Mouse (Mus musculus) midbrain, embryonic 10.5 days (tissue): Measurements from ENCODE around the gene Dclk3. TPM values are rescaled to one million over a fixed set of nuclear protein-coding genes. Genes with fewer than 3 reads are reported as not detected.

ENCODE experiments used
- DNase-seq: peaks from one replicate; pipeline ENCODE4 v3.0.0-alpha.2; 2017; ENCODE audit warnings: low spot score
- H3K27ac ChIP-seq: fragments of 300-500 bp; sonication (generic); replicated peaks from 2 replicates; pipeline ENCODE4 v1.5.1; 2016; ENCODE audit warnings: mild to moderate bottlenecking
- H3K27me3 ChIP-seq: fragments of 300-500 bp; sonication (generic); 2 replicates; pipeline ENCODE4 v1.6.1; 2016; ENCODE audit warnings: low read depth, mild to moderate bottlenecking; ENCODE audit not compliant: poor library complexity, severe bottlenecking
- H3K36me3 ChIP-seq: fragments of 300-500 bp; sonication (generic); 2 replicates; pipeline ENCODE4 v1.6.1; 2016; ENCODE audit warnings: mild to moderate bottlenecking, moderate library complexity
- H3K4me1 ChIP-seq: fragments of 300-500 bp; sonication (generic); 2 replicates; pipeline ENCODE4 v1.6.1; 2016
- H3K4me3 ChIP-seq: fragments of 300-500 bp; sonication (generic); 2 replicates; pipeline ENCODE4 v1.5.1; 2016; ENCODE audit warnings: mild to moderate bottlenecking, moderate library complexity
- H3K9me3 ChIP-seq: fragments of 300-500 bp; sonication (generic); replicated peaks from 2 replicates; pipeline ENCODE4 v1.6.1; 2016; ENCODE audit warnings: mild to moderate bottlenecking
- WGBS: fragments of 180-500 bp; shearing (Covaris S2); methylation state at CpG from one replicate; pipeline ENCODE4 v1.1.7; 2016; 5-methylcytosine and 5-hydroxymethylcytosine counted together
- polyA plus RNA-seq: library from polyadenylated mRNA; unstranded; fragments of >200 nt; fragmentation: Nextera tagmentation; extraction: Ambion mirVana; gene quantifications from 2 replicates; pipeline ENCODE4 v1.2.1, GENCODE M21; 2016

Gene Dclk3
- 0.15 and 0.21 TPM in 2 replicates for polyA plus RNA-seq

DNA sequence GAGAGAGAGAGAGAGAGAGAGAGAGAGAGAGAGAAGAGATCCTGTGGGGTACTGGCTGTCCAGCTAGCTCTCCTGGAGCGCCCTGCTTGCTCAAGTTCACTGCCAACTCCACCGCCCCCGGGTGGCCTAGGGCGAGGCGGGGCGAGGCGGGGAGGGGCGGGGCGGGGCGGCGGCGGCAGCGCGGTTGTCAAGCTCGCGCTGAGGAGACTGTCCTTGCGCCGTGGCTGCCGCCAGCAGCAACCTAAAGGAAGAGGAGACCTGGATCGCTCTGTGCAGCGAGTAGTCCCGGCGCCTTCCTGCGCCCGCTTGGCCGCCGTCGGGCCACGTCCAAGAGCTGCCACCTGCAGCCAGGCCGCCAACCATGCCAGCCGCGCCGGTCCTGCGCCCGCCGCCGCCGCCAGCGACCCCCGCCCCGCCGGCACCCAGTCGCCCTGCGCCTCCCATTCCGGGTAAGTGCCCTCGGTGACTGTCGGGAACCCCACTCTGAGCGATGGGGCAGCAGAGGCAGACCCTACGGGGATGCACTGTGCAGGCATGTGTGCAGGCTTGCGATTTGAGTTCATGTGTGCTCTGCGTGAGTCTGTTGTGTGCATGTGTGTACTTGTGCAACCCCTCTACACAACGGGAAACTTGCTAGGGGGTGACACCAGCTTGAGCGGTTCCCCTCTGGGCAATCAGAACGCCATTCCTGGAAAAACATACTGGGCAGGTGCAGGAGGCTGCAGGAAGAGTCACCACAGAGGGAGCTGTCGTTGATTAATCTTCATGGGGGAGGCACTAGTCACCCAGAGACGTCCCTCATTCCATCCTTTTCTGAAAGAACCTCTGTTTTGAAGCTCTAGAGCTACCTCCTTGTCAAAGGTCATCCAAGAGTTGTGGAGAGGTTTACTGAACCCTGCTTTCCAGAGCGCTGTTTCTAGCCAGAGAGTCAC is at the start of gene Dclk3:
Gene Dclk3, plus strand, starts transcription at position 178 of the 932 bp plus-strand sequence.
- Histone ChIP-seq H3K4me1 (peaks cover 12% of the 10 kb centered on the region), H3K36me3 (no peaks in the 10 kb centered on the region), H3K9me3 (no peaks in the 10 kb centered on the region), H3K27me3 (peaks cover 48% of the 10 kb centered on the region), H3K4me3 (peak within 1 kb of the TSS; percentile 63), H3K27ac (peak within 1 kb of the TSS; percentile 38; the same call in 1 of the 2 replicates)
- peak; percentile 32 for DNase-seq
- 5% methylated on average over 50 of the region's 57 CpGs for WGBS

DNA sequence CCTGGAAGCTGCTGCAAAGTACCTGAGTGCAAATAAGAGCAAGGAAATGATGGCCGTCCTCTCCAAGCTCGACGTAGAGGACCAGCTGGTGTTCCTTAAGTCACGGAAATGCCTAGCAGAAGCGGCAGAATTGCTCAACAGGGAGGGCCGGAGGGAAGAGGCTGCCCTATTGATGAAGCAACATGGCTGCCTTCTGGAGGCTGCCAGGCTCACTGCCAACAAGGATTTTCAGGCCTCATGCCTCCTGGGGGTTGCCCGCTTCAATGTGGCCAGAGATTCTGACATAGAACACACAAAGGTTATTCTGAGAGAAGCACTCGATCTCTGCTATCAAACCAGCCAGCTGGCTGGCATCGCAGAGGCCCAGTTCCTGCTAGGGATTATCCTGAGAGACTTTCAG is 48.9 kb upstream of the Dclk3 start:
- Histone ChIP-seq H3K36me3 (no peaks in the 10 kb centered on the region), H3K9me3 (no peaks in the 10 kb centered on the region), H3K27me3 (no peaks in the 10 kb centered on the region), H3K4me3 (no peak overlapping the region), H3K4me1 (no peaks in the 10 kb centered on the region), H3K27ac (no peak overlapping the region)
- 91% methylated on average over 9 of the region's 9 CpGs for WGBS
- DNase-seq: no peak

DNA sequence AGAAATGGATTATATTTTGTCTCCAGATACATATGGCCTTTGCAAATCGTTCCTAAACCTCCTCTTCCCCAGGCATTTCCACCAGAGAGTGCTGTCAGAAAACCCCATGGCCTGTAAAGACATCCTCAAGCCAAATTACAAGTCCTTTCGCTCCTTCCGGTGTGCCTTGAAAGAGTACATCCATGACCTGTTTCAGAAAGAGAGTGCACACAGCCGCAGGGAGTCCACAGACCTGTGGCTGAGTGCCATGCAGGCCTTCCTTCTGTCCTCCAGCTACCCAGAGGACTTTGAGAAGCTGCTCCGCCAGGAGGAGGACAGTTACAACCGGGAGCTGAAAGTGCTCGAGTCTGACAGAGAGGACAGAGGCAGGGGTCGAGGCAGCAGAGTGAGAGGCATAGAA is 47.8 kb upstream of the Dclk3 start:
- 87% methylated on average over 8 of the region's 8 CpGs for WGBS
- no peaks in the 10 kb centered on the region for H3K4me1 ChIP-seq

DNA sequence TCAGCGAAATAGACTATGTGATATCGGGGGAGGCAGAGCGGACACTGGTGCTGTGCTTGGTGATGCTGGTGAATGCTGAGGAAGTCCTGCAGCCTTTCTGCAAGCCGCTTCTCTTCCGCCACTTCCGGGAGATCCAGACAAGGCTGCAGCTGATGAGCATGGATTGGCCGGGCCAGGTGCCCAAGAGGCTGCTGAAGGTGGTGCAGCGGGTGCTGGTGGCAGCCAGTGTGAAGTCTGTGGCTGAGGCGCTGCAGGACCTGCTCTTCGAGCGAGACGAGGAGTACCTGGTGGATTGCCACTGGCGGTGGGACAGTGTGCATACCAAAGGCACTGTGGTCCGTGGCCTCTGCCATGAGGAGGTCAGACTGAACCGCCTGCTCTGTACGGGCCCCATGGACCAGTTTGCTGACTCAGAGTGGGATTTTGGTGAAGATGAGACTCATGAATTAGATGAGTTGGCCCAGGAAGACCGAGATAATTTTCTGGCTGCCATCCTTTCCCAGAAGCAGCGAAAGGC is 46.9 kb upstream of the Dclk3 start:
- H3K9me3 ChIP-seq: no peaks in the 10 kb centered on the region
- H3K4me3 ChIP-seq: no peak overlapping the region
- no peak for DNase-seq
- H3K27me3 ChIP-seq: no peaks in the 10 kb centered on the region
- H3K4me1 ChIP-seq: no peaks in the 10 kb centered on the region
- H3K36me3 ChIP-seq: no peaks in the 10 kb centered on the region
- WGBS: 88% methylated on average over 18 of the region's 18 CpGs
- H3K27ac ChIP-seq: no peak overlapping the region

More for the DNA sequence above, 47.8 kb upstream of the Dclk3 start:
- H3K9me3 ChIP-seq: no peaks in the 10 kb centered on the region
- no peak for DNase-seq
- H3K27me3 ChIP-seq: no peaks in the 10 kb centered on the region
- no peak overlapping the region for H3K27ac ChIP-seq
- H3K4me3 ChIP-seq: no peak overlapping the region
- no peaks in the 10 kb centered on the region for H3K36me3 ChIP-seq

DNA sequence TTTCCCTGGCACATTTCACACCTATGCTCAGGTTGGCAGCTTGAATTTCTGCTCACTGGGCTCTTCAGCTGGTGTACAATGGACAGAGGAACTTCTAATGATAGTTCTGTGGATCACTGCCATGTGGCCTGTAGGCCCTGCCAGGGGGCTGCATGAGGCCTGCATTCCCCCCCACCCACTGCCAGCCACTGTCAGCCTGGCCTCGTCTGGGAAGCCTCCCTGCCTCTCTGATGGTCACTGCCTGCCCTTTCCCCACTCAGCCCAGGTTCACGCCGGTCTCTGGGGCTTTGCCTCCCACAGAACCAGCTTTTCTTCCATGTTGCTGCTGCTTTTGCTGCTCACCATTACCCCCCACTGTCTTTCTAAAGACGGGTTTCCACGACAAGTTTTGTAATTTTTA is 43.6 kb upstream of the Dclk3 start:
- Histone ChIP-seq H3K4me3 (no peak overlapping the region), H3K27ac (no peak overlapping the region)

DNA sequence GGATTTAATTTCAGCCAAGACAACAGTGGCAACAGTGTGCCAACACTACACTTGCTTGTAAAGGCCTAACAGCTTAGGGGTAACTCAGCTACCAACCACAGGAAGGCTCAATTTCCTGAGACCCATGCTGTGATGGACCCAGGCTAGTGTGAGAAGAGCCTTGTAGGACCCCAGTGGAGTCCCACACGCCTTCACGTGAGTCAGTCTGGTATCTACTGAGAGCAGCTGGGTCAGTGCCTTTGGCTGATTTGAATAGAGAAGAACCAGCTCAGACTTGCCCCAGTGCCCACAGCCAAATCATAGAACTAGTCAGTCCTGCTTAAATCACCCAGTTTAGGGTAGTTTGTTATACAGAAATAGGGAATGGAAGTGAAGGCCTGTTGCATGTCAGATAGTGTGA is 40.8 kb upstream of the Dclk3 start:
- DNase-seq: no peak
- no peaks in the 10 kb centered on the region for H3K4me1 ChIP-seq
- no peaks in the 10 kb centered on the region for H3K36me3 ChIP-seq
- H3K27me3 ChIP-seq: no peaks in the 10 kb centered on the region
- WGBS: 75% methylated on average over 2 of the region's 2 CpGs
- no peak overlapping the region for H3K4me3 ChIP-seq
- H3K27ac ChIP-seq: no peak overlapping the region
- no peaks in the 10 kb centered on the region for H3K9me3 ChIP-seq

More for the DNA sequence above, 43.6 kb upstream of the Dclk3 start:
- WGBS: 81% methylated on average over 5 of the region's 5 CpGs
- no peaks in the 10 kb centered on the region for H3K36me3 ChIP-seq
- no peaks in the 10 kb centered on the region for H3K4me1 ChIP-seq
- no peaks in the 10 kb centered on the region for H3K27me3 ChIP-seq
- no peak for DNase-seq
- H3K9me3 ChIP-seq: no peaks in the 10 kb centered on the region

DNA sequence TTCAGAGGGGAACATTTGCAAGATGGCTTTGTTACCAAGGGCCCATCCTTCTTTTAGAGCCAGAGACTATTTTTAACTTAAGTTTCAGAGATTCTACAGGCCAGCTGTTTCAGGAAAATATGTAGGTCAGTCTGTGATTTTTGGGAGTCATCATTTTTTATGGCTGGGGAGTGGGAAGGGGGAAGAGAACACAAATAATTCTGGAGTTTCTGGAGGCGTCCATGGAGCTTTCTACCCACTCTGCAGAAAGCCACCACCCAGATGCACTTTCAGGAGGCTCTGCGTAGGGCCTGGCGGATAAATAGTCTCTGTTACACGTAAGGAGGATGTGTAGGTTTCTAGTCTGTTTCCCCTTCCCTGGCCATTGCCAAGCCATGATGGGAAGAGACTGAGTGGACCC is 38.8 kb upstream of the Dclk3 start:
- Histone ChIP-seq H3K4me3 (no peak overlapping the region), H3K27ac (no peak overlapping the region), H3K36me3 (no peaks in the 10 kb centered on the region), H3K4me1 (no peaks in the 10 kb centered on the region), H3K9me3 (no peaks in the 10 kb centered on the region), H3K27me3 (no peaks in the 10 kb centered on the region)
- 89% methylated on average over 4 of the region's 4 CpGs for WGBS
- DNase-seq: no peak

DNA sequence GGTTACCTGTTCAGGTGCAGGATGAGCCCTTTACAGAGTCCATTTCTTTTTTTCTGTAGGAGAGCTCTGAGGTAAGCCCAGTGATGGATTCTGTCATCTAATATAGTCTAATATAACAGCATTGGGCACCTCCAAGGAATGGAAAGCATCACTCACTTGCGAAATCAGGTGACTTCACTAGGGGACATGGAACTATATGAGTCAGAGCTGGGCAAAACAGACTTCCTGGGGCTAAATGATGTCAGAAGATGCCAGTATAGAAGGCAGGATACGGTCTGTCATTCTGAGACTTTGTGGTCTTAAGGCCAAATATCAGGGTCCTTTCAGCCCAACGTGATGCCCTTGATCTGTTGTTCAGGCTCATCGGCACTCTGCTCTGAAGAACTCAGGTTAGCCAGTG is 35.7 kb upstream of the Dclk3 start:
- H3K27me3 ChIP-seq: no peaks in the 10 kb centered on the region
- 93% methylated on average over 4 of the region's 4 CpGs for WGBS
- H3K4me3 ChIP-seq: no peak overlapping the region
- no peaks in the 10 kb centered on the region for H3K36me3 ChIP-seq
- H3K4me1 ChIP-seq: no peaks in the 10 kb centered on the region
- DNase-seq: no peak
- no peaks in the 10 kb centered on the region for H3K9me3 ChIP-seq
- no peak overlapping the region for H3K27ac ChIP-seq

DNA sequence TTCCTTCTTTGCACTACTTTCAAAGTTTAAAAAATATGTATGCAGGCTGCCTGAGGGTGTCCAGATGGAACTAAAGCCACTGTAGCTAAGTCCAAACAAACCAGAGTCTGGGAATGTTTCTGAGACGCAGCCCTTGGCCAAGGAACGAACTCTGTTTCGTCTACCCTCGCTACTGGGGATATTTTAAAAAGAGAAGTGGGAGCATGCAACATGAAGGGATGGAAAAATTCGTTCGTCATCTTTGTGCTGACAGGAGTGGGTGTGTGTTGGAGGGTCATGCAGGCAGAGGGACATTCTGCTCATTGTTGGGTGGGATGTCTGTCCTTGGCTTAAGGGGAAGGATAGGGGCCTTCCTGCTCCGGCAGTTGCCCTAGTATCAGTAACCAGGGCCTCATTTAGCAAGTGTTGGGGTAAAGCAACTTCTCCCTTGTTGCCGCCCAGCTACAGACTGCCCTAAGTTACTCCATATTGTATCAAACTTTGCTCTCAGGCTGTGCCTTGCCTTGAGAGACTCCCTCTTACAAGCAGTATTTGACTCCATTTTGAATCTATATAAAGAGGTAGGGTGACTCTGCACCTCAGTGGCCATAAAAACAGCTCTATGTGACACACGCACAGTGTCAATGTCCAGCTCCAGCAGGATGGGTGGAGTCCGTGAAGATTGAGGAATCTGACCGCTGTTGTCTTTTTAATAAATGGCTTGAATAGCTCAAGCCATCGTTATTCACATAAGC is 34.4 kb upstream of the Dclk3 start:
- Histone ChIP-seq H3K36me3 (no peaks in the 10 kb centered on the region), H3K4me3 (no peak overlapping the region), H3K27me3 (no peaks in the 10 kb centered on the region), H3K4me1 (no peaks in the 10 kb centered on the region), H3K27ac (no peak overlapping the region), H3K9me3 (no peaks in the 10 kb centered on the region)
- WGBS: 90% methylated on average over 12 of the region's 12 CpGs
- DNase-seq: no peak

DNA sequence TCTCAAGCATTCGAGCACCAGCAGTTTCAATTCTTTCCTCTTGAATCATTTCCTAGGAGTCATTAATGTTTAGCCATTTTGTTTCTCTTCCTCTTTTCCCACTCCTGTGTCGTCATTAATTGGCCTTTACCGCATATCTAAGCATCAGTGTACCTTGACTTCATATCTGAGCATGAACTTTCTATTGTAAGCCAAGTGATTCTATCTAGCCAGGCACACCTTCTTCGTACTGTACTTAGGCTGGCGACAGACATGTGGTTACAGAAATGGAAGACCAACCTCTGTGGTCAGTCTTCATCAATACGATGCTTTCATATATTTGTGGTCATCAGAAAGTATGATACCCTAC is 33.8 kb upstream of the Dclk3 start:
- no peaks in the 10 kb centered on the region for H3K27me3 ChIP-seq
- no peaks in the 10 kb centered on the region for H3K9me3 ChIP-seq
- no peaks in the 10 kb centered on the region for H3K36me3 ChIP-seq
- no peak overlapping the region for H3K27ac ChIP-seq
- H3K4me3 ChIP-seq: no peak overlapping the region
- 88% methylated on average over 6 of the region's 6 CpGs for WGBS
- no peaks in the 10 kb centered on the region for H3K4me1 ChIP-seq
- no peak for DNase-seq

DNA sequence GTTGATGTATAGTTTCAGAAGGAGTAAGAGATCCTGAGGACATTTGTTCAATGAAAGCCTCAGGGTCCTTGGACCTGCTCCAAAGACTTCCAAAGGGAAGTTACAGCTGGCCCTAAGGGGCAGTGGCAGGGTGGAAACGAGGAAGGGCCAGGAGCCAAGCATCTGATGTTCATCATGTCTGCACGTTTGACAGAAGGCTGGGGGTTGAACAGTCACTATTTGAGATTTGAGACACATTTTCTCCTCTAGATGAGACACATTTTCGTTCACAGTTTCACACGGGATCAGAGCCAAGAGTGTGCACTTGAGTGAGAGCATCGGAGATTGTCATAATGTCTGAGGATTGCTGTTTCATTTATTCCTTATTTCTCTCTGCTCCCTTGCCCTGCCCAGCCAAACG is 30.9 kb upstream of the Dclk3 start:
- peaks cover 8% of the 10 kb centered on the region; the same call in 1 of the 2 replicates for H3K4me1 ChIP-seq
- DNase-seq: no peak
- H3K27ac ChIP-seq: no peak overlapping the region
- H3K4me3 ChIP-seq: no peak overlapping the region
- WGBS: 93% methylated on average over 6 of the region's 6 CpGs
- no peaks in the 10 kb centered on the region for H3K36me3 ChIP-seq
- H3K9me3 ChIP-seq: no peaks in the 10 kb centered on the region
- no peaks in the 10 kb centered on the region for H3K27me3 ChIP-seq

DNA sequence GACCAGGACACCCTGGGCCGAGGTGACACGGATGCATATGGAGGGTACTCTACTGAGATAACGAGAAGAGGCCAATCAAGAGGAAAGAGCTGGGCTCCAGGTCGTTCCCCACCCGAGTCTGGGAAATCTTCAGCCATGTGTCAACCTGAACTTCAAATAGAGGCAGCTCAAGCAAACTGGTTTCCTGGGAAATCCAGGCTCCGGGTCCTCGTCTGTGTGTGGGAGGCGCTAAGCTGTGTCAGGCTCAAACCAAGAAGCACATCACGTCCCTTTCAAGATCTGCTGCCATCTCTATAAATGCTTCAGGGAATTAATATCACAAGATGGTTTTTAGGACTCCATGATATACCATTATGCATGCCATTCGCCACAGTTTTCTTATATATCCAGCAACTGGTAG is 30.5 kb upstream of the Dclk3 start:
- H3K4me3 ChIP-seq: no peak overlapping the region
- no peak for DNase-seq
- no peaks in the 10 kb centered on the region for H3K9me3 ChIP-seq
- peaks cover 8% of the 10 kb centered on the region; the same call in 1 of the 2 replicates for H3K4me1 ChIP-seq
- no peaks in the 10 kb centered on the region for H3K36me3 ChIP-seq
- H3K27me3 ChIP-seq: no peaks in the 10 kb centered on the region
- 91% methylated on average over 10 of the region's 10 CpGs for WGBS
- H3K27ac ChIP-seq: no peak overlapping the region
